In the genomic region with DNA sequence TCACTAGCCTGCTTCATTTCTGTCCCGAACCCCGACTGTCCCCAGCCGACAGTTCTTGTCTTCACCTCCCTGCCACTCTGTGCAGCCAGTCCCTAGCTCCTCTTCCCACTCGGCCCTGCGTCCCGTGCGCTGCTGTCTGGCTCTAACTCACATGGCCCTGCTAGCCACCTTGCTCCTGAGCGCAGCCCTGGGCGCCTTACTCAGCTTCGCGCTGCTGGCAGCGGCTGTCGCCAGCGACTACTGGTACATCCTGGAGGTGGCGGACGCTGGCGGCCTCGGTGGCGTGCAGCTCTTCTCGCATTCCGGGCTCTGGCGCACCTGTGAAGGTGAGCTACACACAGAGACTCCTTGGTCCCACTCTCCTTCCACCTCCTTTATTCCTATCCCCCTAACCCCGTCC, we compare ENCODE assay signal across 12 mouse cellular contexts. TPM values are rescaled to one million over a fixed set of nuclear protein-coding genes. Genes with fewer than 3 reads are reported as not detected.
DNase-seq lines count a peak whose midpoint lies in the region; ATAC-seq and TF ChIP-seq lines count a peak whose summit lies in the region.
"Had no signal": no experiment of that assay in that cellular context is flagged by ENCODE, and none has a peak within 500 bp of the region (broad histone marks: within the 10 kb centered on the region; RNA-seq: fewer than 3 reads in every experiment).

Gene Tmem235, plus strand, starts transcription at position 152 of the 400 bp plus-strand sequence.

- H3K36me3 ChIP-seq in neural tube, embryonic 12.5 days: peaks cover 20% of the 10 kb centered on the region

- 0 out of 2 replicates have a peak, but pooled peaks cover 12% of the 10 kb centered on the region for H3K4me1 ChIP-seq in neural tube, embryonic 12.5 days

- intact Hi-C loops in gastrocnemius, adult 2 months (cut with DNase I): no loop called here
- intact Hi-C loops in left cerebral cortex, postnatal 14 days (cut with DNase I): no loop called here

- no peak within 1 kb of the TSS for H3K27ac ChIP-seq in gastrocnemius, adult 2 months
- H3K27ac ChIP-seq in neural tube, embryonic 12.5 days: no peak within 1 kb of the TSS

- H3K27me3 ChIP-seq in neural tube, embryonic 12.5 days (replicated peaks): peaks cover 30% of the 10 kb centered on the region

- peak within 1 kb of the TSS; percentile 36 for H3K4me2 ChIP-seq in neural tube, embryonic 12.5 days (replicated peaks)

- ATAC-seq in neural tube, embryonic 12.5 days (ENCODE audit: low FRiP score, low read depth): no peak
- ATAC-seq: lung, postnatal 0 days had no signal

- H3K4me3 ChIP-seq in gastrocnemius, adult 2 months: no peak within 1 kb of the TSS
- H3K4me3 ChIP-seq in neural tube, embryonic 12.5 days: no peak within 1 kb of the TSS; the same call in 1 of the 2 replicates

- TF ChIP-seq CTCF in gastrocnemius, adult 2 months (IDR thresholded peaks at IDR 0.05): no peak

- 5% methylated on average over 23 of the region's 23 CpGs for WGBS in neural tube, embryonic 12.5 days

- no peak within 1 kb of the TSS for H3K9ac ChIP-seq in neural tube, embryonic 12.5 days

- no peaks in the 10 kb centered on the region for H3K9me3 ChIP-seq in neural tube, embryonic 12.5 days

- peak; percentile 54 for DNase-seq in gastrocnemius, adult 2 months
- DNase-seq in gastrocnemius, adult 18-20 months (ENCODE audit: low spot score): no peak
- DNase-seq in neural tube, embryonic 10.5 days (ENCODE audit: extremely low spot score, low spot score): no peak
- peak; percentile 53 for DNase-seq in induced T-regulatory cell, adult 2 months (ENCODE audit: low read depth)
- peak; percentile 56 for DNase-seq in thymus, postnatal 14 days
- no peak for DNase-seq in layer of hippocampus, adult 11-12 months (ENCODE audit: low spot score)
- no peak for DNase-seq in left cerebral cortex, postnatal 14 days (ENCODE audit: low spot score in 2 of 2)
- DNase-seq: cerebellum, adult 11-12 months; kidney, postnatal 10 days had no signal

RNA-seq across cellular contexts. Expression of gene Tmem235, which starts in this region (rescaled TPM):
- total RNA-seq in gastrocnemius, adult 2 months (2021): not detected
- total RNA-seq in gastrocnemius, adult 18-20 months (2021): not detected
- not detected in 2 replicates for polyA plus RNA-seq in neural tube, embryonic 12.5 days (2016; fragmentation: Nextera tagmentation; extraction: Ambion mirVana)
- total RNA-seq in left cerebral cortex, postnatal 14 days (2021): not detected
- total RNA-seq: gastrocnemius, adult 8-10 months had no signal
- polyA plus RNA-seq: lung, postnatal 0 days had no signal

Comparison
In these comparisons a context has a peak if more than half of its experiments do, and no peak if none do; other contexts are left out.
1. Peak in DNase-seq in gastrocnemius, adult 2 months; RNA of the gene not detected or under 1 TPM.
2. DNase-seq: peak in induced T-regulatory cell, adult 2 months (single experiment) and thymus, postnatal 14 days (single experiment); none in gastrocnemius, adult 18-20 months (single experiment), neural tube, embryonic 10.5 days (single experiment), layer of hippocampus, adult 11-12 months (single experiment) and left cerebral cortex, postnatal 14 days (0 of 2).